Mouse (Mus musculus) embryonic fibroblast, embryonic 13.5 days (primary cell): ENCODE data around the gene Bmyc.
"Not testable (repeated sequence)": the region's sequence is repeated elsewhere in the genome, so short reads cannot be mapped to it uniquely, and the experiment has no call there.

Experiments
- CTCF ChIP-seq: IDR thresholded peaks from 2 replicates; pipeline ENCODE4 v1.5.1; 2011; ENCODE audit warnings: mild to moderate bottlenecking, control low read depth, low read length, moderate library complexity, borderline replicate concordance; ENCODE audit not compliant: insufficient read depth
- POLR2A ChIP-seq: IDR thresholded peaks from 2 replicates; pipeline ENCODE4 v1.6.1; 2011; ENCODE audit warnings: low read depth, mild to moderate bottlenecking, control low read depth, low read length, moderate library complexity

DNA sequence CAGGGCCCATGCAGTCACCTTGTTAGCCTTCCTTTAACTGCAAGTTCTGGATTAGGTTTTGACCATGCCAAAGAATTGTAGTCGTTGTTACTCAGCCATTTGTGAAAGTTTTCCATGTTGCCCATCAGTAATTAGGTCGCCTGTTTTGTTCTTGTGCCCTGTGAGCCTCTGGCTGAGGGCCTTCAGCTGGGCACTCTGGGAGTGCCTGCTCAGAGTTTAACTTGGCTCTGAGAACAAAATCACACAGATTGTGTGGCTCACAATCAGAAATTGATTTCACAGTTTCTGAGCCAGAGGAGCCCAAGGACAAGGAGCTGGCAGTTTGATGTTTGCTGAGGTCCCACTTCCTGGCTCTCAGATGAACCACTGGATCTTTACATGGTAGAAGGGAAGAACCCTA lies 3.3 kb downstream of the Bmyc start:
- TF ChIP-seq POLR2A, CTCF: not testable (repeated sequence)
